Mouse (Mus musculus) liver, embryonic 14.5 days (tissue): ENCODE data around the gene Ireb2. TPM values are rescaled to one million over a fixed set of nuclear protein-coding genes. Genes with fewer than 3 reads are reported as not detected.
"Not testable (repeated sequence)": the region's sequence is repeated elsewhere in the genome, so short reads cannot be mapped to it uniquely, and the experiment has no call there.

Source experiments
- ATAC-seq: fragments of 200-750 bp; cut with Nextera tagmentation; 2 replicates; pipeline ENCODE4 v1.8.0; 2017; ENCODE audit warnings: moderate number of reproducible peaks, mild to moderate bottlenecking, moderate library complexity; ENCODE audit not compliant: insufficient read depth
- DNase-seq, 3 experiments: peaks; one replicate each; pipeline ENCODE4 v3.0.0-alpha.2; 2012 to 2013; ENCODE audit warnings: low read depth in 3 of 3, low spot score in 3 of 3
- H3K27ac ChIP-seq: fragments of 300-500 bp; sonication (generic); 2 replicates; pipeline ENCODE4 v1.5.1; 2014; ENCODE audit warnings: moderate library complexity, mild to moderate bottlenecking, control low read depth, inconsistent platforms
- H3K27me3 ChIP-seq: fragments of 300-500 bp; sonication (generic); 2 replicates; pipeline ENCODE4 v1.6.1; 2014; ENCODE audit warnings: mild to moderate bottlenecking, low read length, moderate library complexity; ENCODE audit not compliant: control insufficient read depth, insufficient read depth
- H3K36me3 ChIP-seq: fragments of 300-500 bp; sonication (generic); replicated peaks from 2 replicates; pipeline ENCODE4 v1.6.1; 2014; ENCODE audit warnings: low read depth; ENCODE audit not compliant: control insufficient read depth, insufficient read depth
- H3K4me1 ChIP-seq, 2 experiments: fragments of 200-500 bp in 1 of 2; fragments of 300-500 bp in 1 of 2; sonication (generic) in 1 of 2; replicated peaks; 2 replicates each; pipeline ENCODE4 v1.6.1; 2012 to 2014; ENCODE audit warnings: antibody characterized with exemption in 1 of 2, inconsistent platforms in 1 of 2, low read length in 1 of 2; ENCODE audit not compliant: control insufficient read depth in 2 of 2, insufficient read depth in 2 of 2
- H3K4me2 ChIP-seq: fragments of 300-500 bp; sonication (generic); 2 replicates; pipeline ENCODE4 v1.6.1; 2014; ENCODE audit warnings: low read depth, mild to moderate bottlenecking, control low read depth, moderate library complexity
- H3K4me3 ChIP-seq, 2 experiments: fragments of 200-500 bp in 1 of 2; fragments of 300-500 bp in 1 of 2; sonication (generic) in 1 of 2; 2 replicates each; pipeline ENCODE4 v1.5.1; 2012 to 2014; ENCODE audit warnings: low read depth in 2 of 2, low read length in 2 of 2, mild to moderate bottlenecking in 2 of 2, control low read depth in 1 of 2, inconsistent platforms in 1 of 2, moderate library complexity in 1 of 2; ENCODE audit not compliant: insufficient read depth in 1 of 2
- H3K9ac ChIP-seq: fragments of 300-500 bp; sonication (generic); replicated peaks from 2 replicates; pipeline ENCODE4 v1.6.1; 2014; ENCODE audit warnings: mild to moderate bottlenecking, control low read depth, moderate library complexity
- H3K9me3 ChIP-seq: fragments of 300-500 bp; sonication (generic); 2 replicates; pipeline ENCODE4 v1.6.1; 2016; ENCODE audit warnings: low read length, mixed read lengths; ENCODE audit not compliant: control insufficient read depth
- CTCF ChIP-seq: IDR thresholded peaks from 2 replicates; pipeline ENCODE4 v1.5.1; 2016; ENCODE audit warnings: antibody characterized with exemption, low read depth, control low read depth
- EP300 ChIP-seq: IDR thresholded peaks from 2 replicates; pipeline ENCODE4 v1.6.1; 2016; ENCODE audit warnings: antibody characterized with exemption, low read depth
- WGBS: fragments of 180-500 bp; shearing (Covaris S2); extraction: QIAGEN DNeasy Blood & Tissue Kit; methylation state at CpG from one replicate; pipeline ENCODE4 v1.1.7; 2014; ENCODE audit not compliant: insufficient replicate concordance; 5-methylcytosine and 5-hydroxymethylcytosine counted together
- polyA plus RNA-seq, 2 experiments: library from polyadenylated mRNA; depleted of rRNA in 1 of 2; stranded (reverse) in 1 of 2; unstranded in 1 of 2; fragments of >200 nt; fragmentation: Nextera tagmentation in 1 of 2; extraction: Ambion mirVana in 1 of 2; gene quantifications; 2 replicates each; pipeline versions ENCODE4 v1.2.1 to v1.2.3; 2012 to 2014

Gene Ireb2
- polyA plus RNA-seq, 2 experiments, result 8.9 to 12.3 TPM

- Histone ChIP-seq H3K27me3 (no peaks in the 10 kb centered on the region), H3K4me3 (no peak overlapping the region), H3K4me2 (no peak overlapping the region), H3K9ac (no peak overlapping the region), H3K36me3 (no peaks in the 10 kb centered on the region), H3K4me1 (no peaks in the 10 kb centered on the region), H3K9me3 (no peaks in the 10 kb centered on the region), H3K27ac (no peak overlapping the region)
- no peak for DNase-seq
- peak; percentile 72 for TF ChIP-seq CTCF
- no peak for TF ChIP-seq EP300
- 35% methylated on average over 3 of the region's 3 CpGs for whole genome bisulfite sequencing
- ATAC-seq, result no peak
Observed at GRCm38 (mm10) chr9:54830624-54831023, 33.0 kb upstream of the Ireb2 start.

GRCm38 (mm10) chr9:54833831-54834230 is 29.8 kb upstream of the Ireb2 start:
- no peak overlapping the region for H3K9ac ChIP-seq
- WGBS, result 31% methylated on average over 1 of the region's 1 CpGs
- DNase-seq (no peak), ATAC-seq (no peak)
- no peak overlapping the region for H3K4me3 ChIP-seq
- no peaks in the 10 kb centered on the region for H3K36me3 ChIP-seq
- no peak for TF ChIP-seq EP300
- TF ChIP-seq CTCF, result no peak
- H3K4me2 ChIP-seq, result no peak overlapping the region
- no peak overlapping the region for H3K27ac ChIP-seq
- no peaks in the 10 kb centered on the region for H3K27me3 ChIP-seq
- H3K4me1 ChIP-seq, result no peaks in the 10 kb centered on the region
- H3K9me3 ChIP-seq, result no peaks in the 10 kb centered on the region

- 59% methylated on average over 6 of the region's 6 CpGs for WGBS
- not testable (repeated sequence) for H3K4me2 ChIP-seq, H3K27me3 ChIP-seq, ATAC-seq, H3K27ac ChIP-seq, H3K9ac ChIP-seq, DNase-seq, H3K4me3 ChIP-seq, H3K36me3 ChIP-seq, H3K4me1 ChIP-seq, H3K9me3 ChIP-seq
Observed at GRCm38 (mm10) chr9:54835951-54836717, 27.5 kb upstream of the Ireb2 start.

- WGBS, result 64% methylated on average over 7 of the region's 7 CpGs
- no peaks in the 10 kb centered on the region for H3K27me3 ChIP-seq
- H3K4me2 ChIP-seq, result no peak overlapping the region
- no peak overlapping the region for H3K27ac ChIP-seq
- H3K4me1 ChIP-seq, result no peaks in the 10 kb centered on the region
- DNase-seq, result no peak
- H3K9me3 ChIP-seq, result no peaks in the 10 kb centered on the region
- no peaks in the 10 kb centered on the region for H3K36me3 ChIP-seq
- no peak overlapping the region for H3K4me3 ChIP-seq
- H3K9ac ChIP-seq, result no peak overlapping the region
- TF ChIP-seq CTCF (no peak), EP300 (no peak)
- no peak for ATAC-seq
Observed at GRCm38 (mm10) chr9:54837835-54838234, 25.8 kb upstream of the Ireb2 start.

DNA sequence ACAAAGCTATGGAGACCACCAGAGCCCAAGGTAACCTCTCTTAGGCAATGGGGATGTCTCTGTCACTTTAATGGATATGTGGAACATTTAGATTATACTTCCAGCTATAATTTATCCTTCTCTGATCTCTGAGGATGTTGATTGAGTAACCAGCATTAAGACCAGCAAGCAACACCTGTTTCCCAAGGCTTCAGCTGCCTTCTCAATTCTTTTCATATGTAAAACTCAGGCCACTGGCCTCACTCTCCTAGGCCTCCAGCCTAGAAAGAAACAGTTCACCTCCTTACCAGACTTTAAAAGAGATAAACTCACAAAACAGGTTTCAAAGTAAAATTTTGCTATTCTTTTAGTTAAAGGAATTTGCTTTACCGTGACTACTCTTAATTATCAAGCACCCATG is 23.4 kb upstream of the Ireb2 start:
- H3K27me3 ChIP-seq, result no peaks in the 10 kb centered on the region
- no peak overlapping the region for H3K4me2 ChIP-seq
- DNase-seq (no peak), ATAC-seq (no peak)
- H3K4me1 ChIP-seq, result 0 out of 4 replicates have a peak, but pooled peaks cover 0 to 2% of the 10 kb centered on the region in 2 experiments
- H3K4me3 ChIP-seq, result no peak overlapping the region
- WGBS, result 71% methylated on average over 1 of the region's 1 CpGs
- H3K9ac ChIP-seq, result no peak overlapping the region
- H3K36me3 ChIP-seq, result no peaks in the 10 kb centered on the region
- H3K27ac ChIP-seq, result no peak overlapping the region
- no peak for TF ChIP-seq EP300
- TF ChIP-seq CTCF, result no peak
- H3K9me3 ChIP-seq, result no peaks in the 10 kb centered on the region
